Mouse (Mus musculus) small intestine, adult 2 months (tissue): ENCODE data around the gene Vsir.

Experiments
- CTCF ChIP-seq: fragments of 200-500 bp; IDR thresholded peaks from 2 replicates; pipeline ENCODE4 v1.5.1; 2012; ENCODE audit warnings: low read depth, mild to moderate bottlenecking, control low read depth, inconsistent platforms, low read length, moderate library complexity, mixed read lengths; ENCODE audit not compliant: insufficient replicate concordance, insufficient read length; ENCODE audit errors: extremely low read depth
- POLR2A ChIP-seq: fragments of 200-500 bp; IDR thresholded peaks from 2 replicates; pipeline ENCODE4 v1.6.1; 2012; ENCODE audit warnings: low read depth, mild to moderate bottlenecking, control low read depth, inconsistent platforms, low read length, moderate library complexity

DNA sequence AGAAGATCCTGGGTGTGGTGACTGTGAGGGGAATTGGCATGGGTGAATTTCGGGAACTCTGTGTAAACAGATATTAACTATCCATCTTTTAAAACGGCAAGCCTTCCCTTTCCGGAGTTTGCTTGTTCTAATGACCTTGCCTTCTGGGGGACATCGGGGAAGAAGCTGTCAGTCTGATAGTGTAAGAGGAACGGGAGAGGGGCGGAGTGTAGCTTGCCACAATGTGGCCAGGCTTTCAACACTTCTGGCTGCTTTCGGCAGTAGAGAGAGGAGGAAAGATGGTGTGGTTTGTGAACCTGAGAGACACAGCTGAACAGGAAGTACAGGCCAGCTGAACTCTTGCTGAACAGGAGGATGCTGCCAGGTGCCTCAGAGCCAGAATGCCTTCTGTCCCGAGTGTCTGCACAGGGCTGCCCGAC, 42.8 kb downstream of the Vsir start:
- TF ChIP-seq POLR2A = no peak
- no peak for TF ChIP-seq CTCF
